Mouse (Mus musculus): ENCODE measurements around the gene Bcor.

GRCm38 (mm10) chrX:12136261-12137101 lies 23.7 kb downstream of the Bcor start:
- TF ChIP-seq CTCF (IDR thresholded peaks at IDR 0.05; ENCODE audit: low read depth, low read length), result no peak
- TF ChIP-seq POLR2A (IDR thresholded peaks at IDR 0.05; ENCODE audit: insufficient read depth, low read length), result no peak
- TF ChIP-seq EP300 (IDR thresholded peaks at IDR 0.05; ENCODE audit: insufficient read depth, low read depth, low read length), result no peak

Data from ES-Bruce4 (cell line).